Mouse (Mus musculus) neural tube, embryonic 15.5 days (tissue): Measurements from ENCODE around the gene Sox13. TPM values are rescaled to one million over a fixed set of nuclear protein-coding genes. Genes with fewer than 3 reads are reported as not detected.

ENCODE experiments used
- ATAC-seq: fragments of 200-750 bp; cut with Nextera tagmentation; 2 replicates; pipeline ENCODE4 v1.8.0; 2017; ENCODE audit warnings: mild to moderate bottlenecking, moderate TSS enrichment, moderate library complexity; ENCODE audit not compliant: low FRiP score
- H3K27ac ChIP-seq: fragments of 300-500 bp; sonication (generic); replicated peaks from 2 replicates; pipeline ENCODE4 v1.5.1; 2015; ENCODE audit warnings: mild to moderate bottlenecking, inconsistent platforms
- H3K27me3 ChIP-seq: fragments of 300-500 bp; sonication (generic); replicated peaks from 2 replicates; pipeline ENCODE4 v1.6.1; 2015; ENCODE audit warnings: inconsistent platforms
- H3K36me3 ChIP-seq: fragments of 300-500 bp; sonication (generic); 2 replicates; pipeline ENCODE4 v1.6.1; 2015; ENCODE audit warnings: inconsistent platforms
- H3K4me1 ChIP-seq: fragments of 300-500 bp; sonication (generic); 2 replicates; pipeline ENCODE4 v1.6.1; 2015; ENCODE audit warnings: inconsistent platforms
- H3K4me2 ChIP-seq: fragments of 300-500 bp; sonication (generic); 2 replicates; pipeline ENCODE4 v1.6.1; 2015; ENCODE audit warnings: inconsistent platforms, mild to moderate bottlenecking, moderate library complexity
- H3K4me3 ChIP-seq: fragments of 300-500 bp; sonication (generic); replicated peaks from 2 replicates; pipeline ENCODE4 v1.5.1; 2015; ENCODE audit warnings: mild to moderate bottlenecking, inconsistent platforms
- H3K9ac ChIP-seq: fragments of 300-500 bp; sonication (generic); replicated peaks from 2 replicates; pipeline ENCODE4 v1.6.1; 2015; ENCODE audit warnings: mild to moderate bottlenecking, inconsistent platforms
- H3K9me3 ChIP-seq: fragments of 300-500 bp; sonication (generic); replicated peaks from 2 replicates; pipeline ENCODE4 v1.6.1; 2016; ENCODE audit warnings: inconsistent platforms
- WGBS: fragments of 180-500 bp; shearing (Covaris S2); methylation state at CpG from one replicate; pipeline ENCODE4 v1.1.7; 2015; ENCODE audit warnings: mixed read lengths; 5-methylcytosine and 5-hydroxymethylcytosine counted together
- polyA plus RNA-seq: library from polyadenylated mRNA; unstranded; fragments of >200 nt; fragmentation: Nextera tagmentation; extraction: Ambion mirVana; gene quantifications from 2 replicates; pipeline ENCODE4 v1.2.1, GENCODE M21; 2015

The Sox13 gene
- polyA plus RNA-seq, 1 experiment from 2014 or later, result 4.0 TPM

DNA sequence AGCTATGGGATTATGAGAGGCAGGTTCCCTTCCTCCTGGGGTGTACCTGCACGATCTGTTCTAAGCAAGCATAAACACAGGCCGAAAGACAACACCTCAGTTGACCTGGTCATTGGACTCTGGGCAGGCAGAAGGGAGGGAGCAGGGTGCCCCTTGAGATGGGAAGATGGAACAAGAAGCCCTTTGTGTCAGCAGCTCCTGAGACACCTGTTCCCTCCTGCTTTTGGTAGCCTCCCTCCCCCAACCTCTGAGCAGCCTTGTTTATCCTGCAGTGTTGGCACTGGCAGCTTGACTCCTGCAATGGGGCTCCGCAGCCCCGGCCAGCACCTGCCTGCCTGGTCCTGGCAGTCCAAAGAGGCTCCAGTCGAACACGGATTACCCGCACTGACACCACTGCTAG lies 9.1 kb downstream of the Sox13 start:
- Histone ChIP-seq H3K36me3 (no peaks in the 10 kb centered on the region), H3K9ac (no peak overlapping the region), H3K4me3 (no peak overlapping the region), H3K4me2 (no peak overlapping the region), H3K27me3 (no peaks in the 10 kb centered on the region), H3K4me1 (peaks cover 40% of the 10 kb centered on the region), H3K9me3 (no peaks in the 10 kb centered on the region), H3K27ac (no peak overlapping the region)
- no peak for ATAC-seq
- 60% methylated on average over 7 of the region's 7 CpGs for whole genome bisulfite sequencing

DNA sequence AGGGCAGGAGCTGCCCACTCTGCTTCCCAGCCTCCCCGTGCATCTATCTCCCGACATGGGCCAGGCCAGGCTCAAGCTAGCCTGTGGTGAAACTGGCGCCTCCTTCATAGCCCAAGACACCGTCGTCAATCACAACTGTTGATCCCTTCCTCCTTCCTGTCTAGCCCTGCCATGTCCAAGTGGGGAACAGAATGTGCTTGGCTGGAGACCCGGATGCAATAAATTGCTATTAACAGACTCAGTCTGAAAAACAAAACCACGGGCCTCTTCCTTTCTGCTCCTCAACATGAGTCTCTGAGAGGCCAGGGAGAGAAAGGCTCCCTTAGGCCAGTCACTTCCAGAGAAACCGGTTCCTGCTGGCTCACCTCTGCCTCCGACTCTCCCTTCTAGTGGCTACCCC lies 11.2 kb downstream of the Sox13 start:
- no peak for ATAC-seq
- no peak overlapping the region for H3K4me3 ChIP-seq
- H3K9me3 ChIP-seq, result no peaks in the 10 kb centered on the region
- peaks cover 46% of the 10 kb centered on the region for H3K4me1 ChIP-seq
- H3K4me2 ChIP-seq, result no peak overlapping the region
- no peak overlapping the region for H3K27ac ChIP-seq
- WGBS, result 60% methylated on average over 9 of the region's 9 CpGs
- no peak overlapping the region for H3K9ac ChIP-seq
- H3K27me3 ChIP-seq, result no peaks in the 10 kb centered on the region
- H3K36me3 ChIP-seq, result no peaks in the 10 kb centered on the region

DNA sequence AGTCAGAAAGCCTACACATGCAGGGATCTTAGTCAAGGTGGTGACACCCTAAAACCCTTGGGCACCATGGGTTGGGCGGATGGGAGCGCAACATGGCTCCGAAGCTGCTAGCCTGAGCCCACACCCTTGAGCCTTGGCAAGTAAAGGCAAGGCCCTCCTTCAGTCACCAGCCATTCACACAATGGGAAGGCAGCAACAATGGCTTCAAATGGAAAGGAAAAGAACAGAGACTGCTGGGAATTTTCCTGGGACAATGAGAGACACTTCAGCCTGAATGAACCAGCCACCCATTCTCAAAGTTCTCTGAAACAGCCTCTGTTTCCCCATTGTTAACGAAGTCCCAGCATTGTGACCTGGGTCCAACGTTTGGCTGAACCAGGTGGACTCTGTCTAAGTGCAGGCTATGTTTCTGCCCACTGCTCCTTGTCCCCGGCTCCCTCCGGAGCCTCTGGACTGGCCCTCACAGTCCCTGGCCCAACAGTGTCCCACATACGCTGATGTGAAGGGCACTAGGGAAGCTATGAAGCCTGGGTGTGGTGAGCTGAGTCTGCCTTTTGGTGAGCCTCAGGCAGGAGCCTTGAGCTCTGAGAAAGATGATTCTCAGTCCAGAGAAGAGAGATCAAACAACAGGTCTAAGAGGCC lies 12.6 kb downstream of the Sox13 start:
- 53% methylated on average over 8 of the region's 8 CpGs for WGBS
- Histone ChIP-seq H3K27ac (no peak overlapping the region), H3K9me3 (no peaks in the 10 kb centered on the region), H3K4me2 (no peak overlapping the region), H3K9ac (no peak overlapping the region), H3K4me1 (peaks cover 34% of the 10 kb centered on the region), H3K36me3 (no peaks in the 10 kb centered on the region), H3K4me3 (no peak overlapping the region), H3K27me3 (no peaks in the 10 kb centered on the region)
- ATAC-seq, result no peak

DNA sequence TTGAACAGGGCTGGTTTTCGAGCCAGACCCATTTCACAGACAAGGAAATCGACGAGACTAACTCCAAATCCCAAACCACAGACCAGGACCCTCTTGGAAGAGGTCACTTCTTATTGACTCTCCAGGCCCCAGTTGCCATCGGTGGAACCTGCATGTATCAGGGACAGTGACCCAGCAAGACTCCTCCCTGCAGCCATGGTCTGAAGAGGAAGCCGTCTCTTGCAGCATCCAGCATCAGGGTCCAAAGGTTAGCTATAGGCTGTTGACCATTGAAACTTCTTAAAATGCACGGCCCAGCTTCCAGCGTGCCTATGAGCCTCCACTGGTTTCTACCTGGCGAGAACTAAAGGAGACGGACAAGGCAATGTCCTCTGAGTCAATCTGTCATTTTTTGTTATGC lies 14.4 kb downstream of the Sox13 start:
- Histone ChIP-seq H3K9ac (no peak overlapping the region), H3K4me1 (peaks cover 25% of the 10 kb centered on the region), H3K36me3 (no peaks in the 10 kb centered on the region), H3K4me3 (no peak overlapping the region), H3K27me3 (no peaks in the 10 kb centered on the region), H3K9me3 (no peaks in the 10 kb centered on the region), H3K27ac (no peak overlapping the region), H3K4me2 (no peak overlapping the region)
- ATAC-seq, result no peak
- WGBS, result 72% methylated on average over 9 of the region's 9 CpGs

DNA sequence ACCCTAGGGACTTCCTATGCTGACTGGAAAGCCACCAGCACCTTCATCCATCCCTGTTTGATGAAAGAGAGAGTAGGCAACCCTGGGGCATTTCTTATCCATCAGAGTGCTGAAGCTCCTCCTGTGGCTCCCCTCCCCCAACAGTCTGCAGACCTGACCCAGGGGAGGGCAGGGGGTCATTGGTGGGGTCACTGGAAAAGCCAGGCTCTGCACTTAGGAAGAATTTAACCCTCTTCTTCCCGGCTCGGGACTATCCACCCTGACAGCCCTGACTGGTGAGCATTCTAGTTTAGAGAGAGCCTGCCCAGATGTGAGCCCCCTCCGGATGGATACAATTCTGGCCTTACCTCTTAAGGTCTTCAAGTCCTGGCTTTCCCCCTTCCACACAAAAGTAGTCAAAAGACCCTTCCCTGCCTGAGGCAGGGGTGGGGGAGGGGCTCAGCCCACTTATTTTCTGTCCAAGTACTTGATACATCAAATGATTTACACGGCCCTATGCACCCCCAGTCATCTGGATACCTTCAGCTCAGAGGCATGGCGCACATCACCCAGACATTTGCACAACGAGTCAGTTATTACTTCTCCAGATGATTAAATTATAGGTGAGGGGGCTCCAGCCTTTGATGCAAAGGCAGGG lies 15.2 kb downstream of the Sox13 start:
- Histone ChIP-seq H3K27ac (no peak overlapping the region), H3K36me3 (no peaks in the 10 kb centered on the region), H3K4me2 (no peak overlapping the region), H3K9me3 (no peaks in the 10 kb centered on the region), H3K4me1 (peaks cover 22% of the 10 kb centered on the region), H3K4me3 (no peak overlapping the region), H3K27me3 (no peaks in the 10 kb centered on the region), H3K9ac (no peak overlapping the region)
- 13% methylated on average over 6 of the region's 6 CpGs for WGBS
- ATAC-seq, result no peak

DNA sequence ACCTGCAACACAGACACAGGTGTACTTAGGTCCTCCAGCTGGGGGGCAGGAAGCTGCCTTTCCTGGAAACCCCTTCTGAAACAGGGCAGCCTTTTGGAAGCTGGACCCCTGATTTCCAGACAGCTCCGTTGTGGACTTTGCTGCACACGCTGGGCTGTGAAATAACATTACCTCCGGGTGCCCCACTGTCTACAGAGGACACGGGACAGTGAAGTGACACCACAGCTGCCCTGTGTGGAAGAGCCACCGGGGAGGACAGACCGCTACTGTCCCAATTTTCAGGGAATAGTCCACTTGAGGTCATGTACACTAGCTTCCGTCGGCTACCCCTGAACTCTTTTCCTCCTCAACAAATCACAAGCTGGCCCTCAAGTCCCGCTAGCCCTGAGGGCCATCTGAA lies 15.9 kb downstream of the Sox13 start:
- ATAC-seq, result no peak
- Histone ChIP-seq H3K27me3 (no peaks in the 10 kb centered on the region), H3K9me3 (no peaks in the 10 kb centered on the region), H3K4me1 (peaks cover 18% of the 10 kb centered on the region; the same call in 1 of the 2 replicates), H3K4me2 (no peak overlapping the region), H3K4me3 (no peak overlapping the region), H3K9ac (no peak overlapping the region), H3K36me3 (no peaks in the 10 kb centered on the region), H3K27ac (no peak overlapping the region)
- 62% methylated on average over 9 of the region's 9 CpGs for WGBS

DNA sequence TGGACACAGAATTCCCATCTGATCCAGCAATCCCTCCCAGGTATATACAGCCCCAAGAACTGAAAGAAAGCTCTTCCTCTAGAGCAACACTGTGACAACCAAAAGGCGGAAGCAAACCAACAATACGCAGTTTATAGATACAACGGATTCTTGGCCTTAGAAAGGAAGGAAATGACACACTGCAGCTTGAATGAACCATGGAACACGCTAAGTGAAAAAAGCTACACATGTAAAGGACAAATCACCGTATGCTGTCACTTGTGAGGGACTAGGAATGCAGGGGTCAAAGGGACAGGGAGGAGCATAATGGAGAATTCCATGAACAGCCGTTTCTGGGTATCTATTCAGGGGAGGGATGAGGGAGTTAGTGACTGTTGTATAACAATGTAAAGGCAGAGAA lies 16.7 kb downstream of the Sox13 start:
- Histone ChIP-seq H3K4me3 (no peak overlapping the region), H3K9me3 (no peaks in the 10 kb centered on the region), H3K4me2 (no peak overlapping the region), H3K27me3 (no peaks in the 10 kb centered on the region), H3K36me3 (no peaks in the 10 kb centered on the region), H3K9ac (no peak overlapping the region), H3K27ac (no peak overlapping the region), H3K4me1 (peaks cover 13% of the 10 kb centered on the region; the same call in 1 of the 2 replicates)
- ATAC-seq, result no peak
- WGBS, result 54% methylated on average over 6 of the region's 6 CpGs

DNA sequence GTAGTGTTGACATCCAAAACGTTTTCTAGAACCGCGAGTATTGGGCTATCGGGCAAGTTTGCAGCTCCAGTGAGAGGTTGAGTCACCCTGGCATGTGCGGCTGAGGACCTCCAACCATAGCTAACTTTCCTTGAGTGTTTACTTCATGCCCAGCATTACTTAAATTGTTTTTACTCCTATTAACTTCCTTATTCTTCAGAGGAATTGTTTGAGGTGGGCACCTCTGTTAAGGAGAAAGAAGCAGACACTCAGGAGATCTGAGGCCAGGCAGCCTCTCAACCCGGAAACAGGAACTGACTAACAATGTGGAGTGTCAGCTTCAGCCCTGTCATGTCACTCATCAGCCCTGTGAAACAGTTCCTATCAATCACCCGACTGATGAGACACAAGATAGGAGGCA lies 17.6 kb downstream of the Sox13 start:
- Histone ChIP-seq H3K36me3 (no peaks in the 10 kb centered on the region), H3K4me3 (no peak overlapping the region), H3K27ac (no peak overlapping the region), H3K27me3 (no peaks in the 10 kb centered on the region), H3K9me3 (no peaks in the 10 kb centered on the region), H3K4me1 (peaks cover 13% of the 10 kb centered on the region; the same call in 1 of the 2 replicates), H3K9ac (no peak overlapping the region), H3K4me2 (no peak overlapping the region)
- ATAC-seq, result no peak
- 93% methylated on average over 7 of the region's 7 CpGs for WGBS

DNA sequence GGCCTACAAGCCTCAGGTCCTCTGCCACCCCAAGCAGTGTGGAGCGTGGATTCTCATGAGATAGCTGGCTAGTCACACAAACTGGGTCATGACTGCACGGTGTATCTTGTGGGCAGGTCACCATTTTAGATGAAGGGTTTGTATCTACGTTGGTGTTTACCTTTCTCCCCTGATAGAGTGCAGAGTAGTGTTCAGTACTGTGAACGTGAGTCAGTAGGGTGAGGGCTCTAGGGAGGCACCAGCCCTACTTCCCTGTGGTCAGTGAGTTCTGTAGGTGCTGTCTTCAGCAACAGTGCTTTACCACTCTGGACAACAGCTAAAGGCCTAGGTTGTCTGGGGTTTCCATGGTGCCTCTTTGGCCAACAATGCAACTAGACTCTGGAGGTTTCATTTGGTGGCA lies 20.2 kb downstream of the Sox13 start:
- no peaks in the 10 kb centered on the region for H3K27me3 ChIP-seq
- no peak overlapping the region for H3K9ac ChIP-seq
- H3K4me2 ChIP-seq, result no peak overlapping the region
- WGBS, result 94% methylated on average over 4 of the region's 4 CpGs
- H3K9me3 ChIP-seq, result no peaks in the 10 kb centered on the region
- no peaks in the 10 kb centered on the region for H3K36me3 ChIP-seq
- ATAC-seq, result no peak
- no peak overlapping the region for H3K27ac ChIP-seq
- no peak overlapping the region for H3K4me3 ChIP-seq
- peaks cover 15% of the 10 kb centered on the region; the same call in 1 of the 2 replicates for H3K4me1 ChIP-seq

DNA sequence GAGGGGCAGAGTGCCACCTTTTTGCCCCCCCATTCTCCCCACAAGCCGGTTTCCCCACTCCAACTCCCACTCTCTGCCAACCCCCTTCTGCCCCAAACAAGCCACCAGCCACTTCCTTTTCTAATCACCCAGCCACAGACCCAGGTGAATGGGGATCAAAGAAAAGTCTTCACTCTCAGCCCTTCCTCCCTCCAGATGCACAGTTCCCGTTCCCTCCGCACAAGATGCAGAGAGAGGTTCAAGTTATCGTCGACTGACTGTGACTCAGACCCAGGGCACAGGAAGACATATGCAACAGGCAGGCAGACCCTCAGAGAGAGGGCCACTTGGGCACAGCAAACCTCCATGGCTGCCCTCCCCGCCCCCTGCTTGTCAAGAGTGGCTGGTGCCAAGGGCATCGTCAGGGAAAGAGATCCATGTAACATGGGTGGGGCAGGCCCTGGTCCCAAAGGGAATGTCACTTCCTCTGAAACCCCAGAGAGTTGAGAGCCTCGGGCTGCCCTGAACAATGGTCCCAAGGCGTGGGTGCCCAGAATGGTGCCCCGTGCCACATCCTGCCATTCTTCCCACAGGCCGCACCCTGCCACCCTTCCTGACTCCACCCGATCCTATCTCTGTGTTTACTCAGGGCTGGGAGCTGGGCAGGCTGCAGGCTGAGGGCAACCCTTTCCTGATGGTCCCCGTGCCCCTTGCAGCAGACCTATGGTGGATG lies 24.0 kb downstream of the Sox13 start:
- 87% methylated on average over 13 of the region's 13 CpGs for WGBS
- no peaks in the 10 kb centered on the region for H3K36me3 ChIP-seq
- no peak overlapping the region for H3K4me2 ChIP-seq
- no peaks in the 10 kb centered on the region for H3K9me3 ChIP-seq
- H3K27me3 ChIP-seq, result no peaks in the 10 kb centered on the region
- H3K27ac ChIP-seq, result no peak overlapping the region
- H3K9ac ChIP-seq, result no peak overlapping the region
- no peak for ATAC-seq
- peaks cover 30% of the 10 kb centered on the region for H3K4me1 ChIP-seq
- no peak overlapping the region for H3K4me3 ChIP-seq

DNA sequence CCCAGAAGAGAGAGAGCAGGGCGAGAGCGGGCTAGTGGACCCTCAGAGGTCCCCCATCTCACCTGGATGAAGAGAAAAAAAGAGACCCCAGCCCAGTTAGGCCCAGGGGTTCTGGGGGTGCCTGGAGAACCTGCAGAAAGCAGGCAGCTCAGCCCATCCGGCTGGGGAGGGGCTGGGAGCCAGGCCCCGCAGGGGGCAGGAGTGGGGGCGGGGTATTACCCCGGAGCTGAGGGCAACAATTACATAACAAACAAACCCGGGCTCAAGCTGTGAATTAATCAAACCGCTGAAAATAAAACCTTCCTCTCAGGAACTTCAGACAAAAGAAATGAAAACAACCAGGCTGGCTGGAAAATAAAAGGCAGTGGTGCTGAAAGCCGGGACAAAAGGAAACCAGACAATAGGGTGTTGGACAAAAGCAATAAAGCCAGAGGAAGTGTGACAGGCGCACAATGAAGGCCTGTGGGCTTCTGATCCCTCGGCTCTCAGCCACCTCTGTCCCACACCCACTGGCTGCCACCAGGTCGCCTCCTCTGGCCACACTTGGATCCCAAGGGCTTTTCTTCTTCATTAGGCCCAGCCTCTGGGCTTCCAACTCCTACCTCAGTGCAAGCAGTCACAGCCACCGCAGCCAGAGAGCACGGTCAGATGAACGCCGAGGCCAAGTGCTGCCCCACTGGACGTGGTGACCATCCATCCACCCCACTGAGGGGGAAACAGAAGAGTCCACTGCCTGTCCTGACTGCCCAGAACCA lies 26.5 kb downstream of the Sox13 start:
- peaks cover 34% of the 10 kb centered on the region for H3K4me1 ChIP-seq
- H3K4me3 ChIP-seq, result 0 out of 2 replicates have a peak overlapping the region, but pooled peaks have one; percentile 5
- H3K9ac ChIP-seq, result peak overlapping the region; percentile 38
- no peaks in the 10 kb centered on the region for H3K36me3 ChIP-seq
- peak overlapping the region; percentile 86 for H3K27ac ChIP-seq
- H3K27me3 ChIP-seq, result no peaks in the 10 kb centered on the region
- WGBS, result 4% methylated on average over 17 of the region's 17 CpGs
- H3K9me3 ChIP-seq, result no peaks in the 10 kb centered on the region
- ATAC-seq, result peak; percentile 53
- peak overlapping the region; percentile 41 for H3K4me2 ChIP-seq
